ENCODE assay signal across 9 mouse cellular contexts in the genomic region with DNA sequence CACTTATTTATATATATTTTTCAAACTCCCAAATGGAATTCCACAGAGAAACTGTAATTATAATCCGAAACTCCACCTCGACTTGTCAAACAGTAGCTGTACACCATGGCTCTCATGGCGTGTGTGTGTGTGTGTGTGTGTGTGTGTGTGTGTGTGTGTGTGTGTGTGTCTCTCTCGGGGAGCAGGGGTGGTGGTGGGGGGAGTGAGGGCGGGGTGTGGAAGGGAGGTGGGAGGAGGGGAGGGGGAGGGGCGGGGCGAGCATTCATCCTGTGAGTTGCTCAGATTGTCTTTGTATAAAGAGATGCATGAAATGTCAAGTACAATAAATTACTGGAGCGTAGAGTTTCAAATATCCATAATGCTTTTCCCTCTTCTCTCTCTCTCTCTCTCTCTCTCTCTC.
DNase-seq lines count a peak whose midpoint lies in the region; ATAC-seq lines count a peak whose summit lies in the region.
"Had no signal": no experiment of that assay in that cellular context is flagged by ENCODE, and none has a peak within 500 bp of the region (broad histone marks: within the 10 kb centered on the region; RNA-seq: fewer than 3 reads in every experiment).

No protein-coding gene starts in this region.

- no peaks in the 10 kb centered on the region for H3K36me3 ChIP-seq in forebrain, embryonic 12.5 days (replicated peaks)
- no peaks in the 10 kb centered on the region for H3K36me3 ChIP-seq in midbrain, embryonic 13.5 days

- peak overlapping the region; percentile 27 for H3K4me2 ChIP-seq in forebrain, embryonic 12.5 days
- H3K4me2 ChIP-seq in midbrain, embryonic 13.5 days (replicated peaks), result peak overlapping the region; percentile 32; the same call in 1 of the 2 replicates

- no peaks in the 10 kb centered on the region for H3K27me3 ChIP-seq in forebrain, embryonic 12.5 days
- no peaks in the 10 kb centered on the region for H3K27me3 ChIP-seq in midbrain, embryonic 13.5 days

- peak; percentile 57 to 79 for DNase-seq in cerebellum, postnatal 14 days
- DNase-seq in cerebellum, adult 11-12 months, result no peak
- DNase-seq in left cerebral cortex, postnatal 4 days, result peak; percentile 75
- no peak for DNase-seq in left cerebral cortex, adult 18-20 months (ENCODE audit: low spot score in 2 of 2)
- no peak for DNase-seq in right cerebral cortex, postnatal 14 days
- DNase-seq in gastrocnemius, postnatal 36 days, result no peak
- DNase-seq: B cell, adult 2 months had no signal

- 49% methylated on average over 6 of the region's 8 CpGs for WGBS in forebrain, embryonic 12.5 days
- WGBS in midbrain, embryonic 13.5 days, result 38% methylated on average over 7 of the region's 8 CpGs

- peak; percentile 73 for ATAC-seq in forebrain, embryonic 12.5 days (ENCODE audit: low FRiP score)
- no peak for ATAC-seq in midbrain, embryonic 13.5 days

- no peaks in the 10 kb centered on the region for H3K9me3 ChIP-seq in forebrain, embryonic 12.5 days
- no peaks in the 10 kb centered on the region for H3K9me3 ChIP-seq in midbrain, embryonic 13.5 days

- peaks cover 31% of the 10 kb centered on the region for H3K4me1 ChIP-seq in forebrain, embryonic 12.5 days
- H3K4me1 ChIP-seq in midbrain, embryonic 13.5 days (replicated peaks), result peaks cover 34% of the 10 kb centered on the region

- no peak overlapping the region for H3K9ac ChIP-seq in forebrain, embryonic 12.5 days
- no peak overlapping the region for H3K9ac ChIP-seq in midbrain, embryonic 13.5 days (replicated peaks)

- H3K27ac ChIP-seq in forebrain, embryonic 12.5 days, result no peak overlapping the region
- H3K27ac ChIP-seq in midbrain, embryonic 13.5 days, result no peak overlapping the region

- H3K4me3 ChIP-seq in forebrain, embryonic 12.5 days (replicated peaks), result no peak overlapping the region
- H3K4me3 ChIP-seq in midbrain, embryonic 13.5 days (replicated peaks), result no peak overlapping the region

- intact Hi-C loops in left cerebral cortex, postnatal 4 days (cut with DNase I), result no loop called here
- intact Hi-C loops in gastrocnemius, postnatal 36 days (cut with DNase I), result no loop called here

Comparison
In these comparisons a context has a peak if more than half of its experiments do, and no peak if none do; other contexts are left out.
1. DNase-seq: peak in cerebellum, postnatal 14 days (2 of 2) and left cerebral cortex, postnatal 4 days (single experiment); none in cerebellum, adult 11-12 months (single experiment), left cerebral cortex, adult 18-20 months (0 of 2), right cerebral cortex, postnatal 14 days (single experiment) and gastrocnemius, postnatal 36 days (0 of 2).